In the genomic region with DNA sequence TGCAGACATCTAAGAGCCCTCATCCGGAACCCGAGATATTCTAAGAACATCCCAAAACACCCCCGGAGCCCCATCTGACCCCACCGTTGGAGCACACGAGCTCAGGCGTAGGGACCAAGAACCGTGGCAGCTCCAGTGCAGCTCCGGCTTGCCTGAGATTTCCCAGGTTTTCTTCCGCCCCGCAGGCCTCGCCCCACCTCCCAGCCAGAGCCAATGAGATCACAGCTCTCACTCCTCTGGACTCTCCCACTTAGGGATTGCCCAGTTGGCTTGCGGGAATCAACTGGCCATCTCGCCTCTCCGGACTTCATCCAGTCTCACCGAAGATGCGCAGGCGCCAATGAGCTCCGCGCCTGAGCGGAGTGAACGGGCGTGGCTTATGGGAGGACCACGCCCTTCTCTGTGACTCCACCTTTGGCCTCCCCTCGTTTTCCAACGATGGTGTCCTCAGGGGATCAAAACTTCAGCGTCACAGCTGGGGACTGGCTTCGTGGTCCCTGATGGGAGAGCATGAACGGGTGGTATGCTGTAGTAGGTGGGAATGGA, we compare ENCODE assay signal across 8 mouse cellular contexts. TPM values are rescaled to one million over a fixed set of nuclear protein-coding genes. Genes with fewer than 3 reads are reported as not detected.
A peak's percentile ranks its signal among the peaks of the same experiment; 100 is the strongest.
DNase-seq lines count a peak whose midpoint lies in the region; ATAC-seq and TF ChIP-seq lines count a peak whose summit lies in the region.

TSS of gene Ccdc159 (plus strand) at position 264 of the 546 bp plus-strand sequence.
TSS of gene Tmem205 (minus strand) at position 349 of the 546 bp plus-strand sequence.

- H3K27ac ChIP-seq in limb, embryonic 13.5 days, result peak within 1 kb of the TSS; percentile 55; the same call in 1 of the 2 replicates
- peak within 1 kb of the TSS; percentile 70 for H3K27ac ChIP-seq in midbrain, embryonic 15.5 days

- WGBS in limb, embryonic 13.5 days, result under 1% methylated on average over 28 of the region's 28 CpGs
- under 1% methylated on average over 28 of the region's 28 CpGs for WGBS in midbrain, embryonic 15.5 days

- H3K9me3 ChIP-seq in limb, embryonic 13.5 days, result no peaks in the 10 kb centered on the region; the same call in 1 of the 2 replicates
- H3K9me3 ChIP-seq in midbrain, embryonic 15.5 days, result no peaks in the 10 kb centered on the region

- peak within 1 kb of the TSS; percentile 75 for H3K4me2 ChIP-seq in limb, embryonic 13.5 days (replicated peaks)
- H3K4me2 ChIP-seq in midbrain, embryonic 15.5 days, result peak within 1 kb of the TSS; percentile 58

- peak; percentile 63; the same call in 1 of the 2 replicates for TF ChIP-seq POLR2A in brain, embryonic 14.5 days (IDR thresholded peaks at IDR 0.05; ENCODE audit: borderline replicate concordance, extremely low read depth, insufficient read depth, insufficient read length, poor library complexity, severe bottlenecking)

- H3K4me3 ChIP-seq in limb, embryonic 13.5 days, result peak within 1 kb of the TSS; percentile 58
- H3K4me3 ChIP-seq in midbrain, embryonic 15.5 days, result peak within 1 kb of the TSS; percentile 52

- peaks cover 13% of the 10 kb centered on the region for H3K4me1 ChIP-seq in limb, embryonic 13.5 days
- H3K4me1 ChIP-seq in midbrain, embryonic 15.5 days, result peaks cover 14% of the 10 kb centered on the region

- no peaks in the 10 kb centered on the region for H3K27me3 ChIP-seq in limb, embryonic 13.5 days
- no peaks in the 10 kb centered on the region for H3K27me3 ChIP-seq in midbrain, embryonic 15.5 days (replicated peaks)
- no peaks in the 10 kb centered on the region for H3K27me3 ChIP-seq in splenic B cell, adult 2 months (ENCODE audit: control insufficient read depth, insufficient read depth, low read length, poor library complexity, severe bottlenecking)

- peak; percentile 53 for DNase-seq in CD4-positive helper T cell, adult 2 months (ENCODE audit: low read depth, low spot score)
- DNase-seq in brain, embryonic 14.5 days (ENCODE audit: low read depth), result peak; percentile 98
- DNase-seq in heart, adult 9 months (ENCODE audit: low spot score in 2 of 2), result peak; percentile 96 to 98
- DNase-seq in kidney, adult 9 months, result peak; percentile 98
- DNase-seq in splenic B cell, adult 2 months (ENCODE audit: low read depth, low spot score), result peak; percentile 38

- H3K36me3 ChIP-seq in limb, embryonic 13.5 days, result peaks cover 9% of the 10 kb centered on the region
- 0 out of 2 replicates have a peak, but pooled peaks cover 3% of the 10 kb centered on the region for H3K36me3 ChIP-seq in midbrain, embryonic 15.5 days (replicated peaks)
- H3K36me3 ChIP-seq in splenic B cell, adult 2 months (ENCODE audit: control insufficient read depth, insufficient read depth, low read length, poor library complexity, severe bottlenecking), result no peaks in the 10 kb centered on the region

- TF ChIP-seq CTCF in brain, embryonic 14.5 days (IDR thresholded peaks at IDR 0.05; ENCODE audit: borderline replicate concordance, extremely low read depth, insufficient read depth, insufficient read length), result no peak

- peak within 1 kb of the TSS; percentile 77 for H3K9ac ChIP-seq in limb, embryonic 13.5 days
- H3K9ac ChIP-seq in midbrain, embryonic 15.5 days, result peak within 1 kb of the TSS; percentile 50

- ATAC-seq in erythroblast, adult 5-6 weeks (replicated peaks; ENCODE audit: low FRiP score, poor library complexity, severe bottlenecking), result 0 out of 2 replicates have a peak, but pooled peaks have one; percentile 51
- ATAC-seq in limb, embryonic 13.5 days (ENCODE audit: low FRiP score, low read depth), result peak; percentile 98
- ATAC-seq in midbrain, embryonic 15.5 days (replicated peaks), result peak; percentile 97

RNA-seq across cellular contexts. Expression of gene Ccdc159, which starts in this region (rescaled TPM):
- 15.7 and 16.1 TPM in 2 replicates for polyA plus RNA-seq in brain, embryonic 14.5 days (2012; rRNA removed)
- not detected in 2 replicates for total RNA-seq in erythroblast, adult 5-6 weeks (2015; ENCODE audit: low replicate concordance)
- not detected in 2 replicates for total RNA-seq in erythroblast, adult 5-6 weeks (2017; ENCODE audit: low replicate concordance)
- polyA plus RNA-seq in limb, embryonic 13.5 days (2015; fragmentation: Nextera tagmentation; extraction: Ambion mirVana), result 5.1 and 6.2 TPM in 2 replicates
- 13.4 and 14.1 TPM in 2 replicates for polyA plus RNA-seq in midbrain, embryonic 15.5 days (2015; fragmentation: Nextera tagmentation; extraction: Ambion mirVana)

RNA-seq across cellular contexts. Expression of gene Tmem205, which starts in this region (rescaled TPM):
- 28.6 and 46.8 TPM in 2 replicates for polyA plus RNA-seq in brain, embryonic 14.5 days (2012; rRNA removed)
- 9.8 and 15.7 TPM in 2 replicates for total RNA-seq in erythroblast, adult 5-6 weeks (2015; ENCODE audit: low replicate concordance)
- total RNA-seq in erythroblast, adult 5-6 weeks (2017; ENCODE audit: low replicate concordance), result 1.5 TPM in 2 replicates
- 41.3 and 46.5 TPM in 2 replicates for polyA plus RNA-seq in limb, embryonic 13.5 days (2015; fragmentation: Nextera tagmentation; extraction: Ambion mirVana)
- 49.3 and 52.4 TPM in 2 replicates for polyA plus RNA-seq in midbrain, embryonic 15.5 days (2015; fragmentation: Nextera tagmentation; extraction: Ambion mirVana)

Comparison
In these comparisons a context has a peak if more than half of its experiments do, and no peak if none do; other contexts are left out.
1. Peak in every context shown above with its lines: DNase-seq, ATAC-seq, H3K4me3 ChIP-seq and H3K27ac ChIP-seq.
2. DNase-seq: peak in every context shown above with its lines; median percentile 98 in brain, embryonic 14.5 days; 98 in kidney, adult 9 months; 97 in heart, adult 9 months; 53 in CD4-positive helper T cell, adult 2 months; 38 in splenic B cell, adult 2 months.